Mouse (Mus musculus) small intestine, adult 2 months (tissue): ENCODE data around the gene Arhgef33. TPM values are rescaled to one million over a fixed set of nuclear protein-coding genes. Genes with fewer than 3 reads are reported as not detected.

Experiments used
- H3K27ac ChIP-seq: fragments of 200-500 bp; 2 replicates; pipeline ENCODE4 v1.5.1; 2012; ENCODE audit warnings: low read depth, low read length, control low read depth, inconsistent platforms; ENCODE audit not compliant: insufficient read depth
- H3K27me3 ChIP-seq: fragments of 200-500 bp; 2 replicates; pipeline ENCODE4 v1.6.1; 2012; ENCODE audit warnings: mild to moderate bottlenecking, moderate library complexity, low read length, inconsistent platforms; ENCODE audit not compliant: control insufficient read depth, insufficient read depth
- H3K36me3 ChIP-seq: fragments of 200-500 bp; 2 replicates; pipeline ENCODE4 v1.6.1; 2012; ENCODE audit warnings: mild to moderate bottlenecking, low read length, control low read depth, inconsistent platforms; ENCODE audit not compliant: control insufficient read depth, insufficient read depth
- H3K4me1 ChIP-seq: fragments of 200-500 bp; 2 replicates; pipeline ENCODE4 v1.6.1; 2012; ENCODE audit warnings: low read length, inconsistent platforms, mixed read lengths; ENCODE audit not compliant: control insufficient read depth, insufficient read depth, insufficient read length
- H3K4me3 ChIP-seq: fragments of 200-500 bp; 2 replicates; pipeline ENCODE4 v1.5.1; 2012; ENCODE audit warnings: low read depth, mild to moderate bottlenecking, control low read depth, inconsistent platforms, low read length, moderate library complexity
- CTCF ChIP-seq: fragments of 200-500 bp; IDR thresholded peaks from 2 replicates; pipeline ENCODE4 v1.5.1; 2012; ENCODE audit warnings: low read depth, mild to moderate bottlenecking, control low read depth, inconsistent platforms, low read length, moderate library complexity, mixed read lengths; ENCODE audit not compliant: insufficient replicate concordance, insufficient read length; ENCODE audit errors: extremely low read depth
- POLR2A ChIP-seq: fragments of 200-500 bp; IDR thresholded peaks from 2 replicates; pipeline ENCODE4 v1.6.1; 2012; ENCODE audit warnings: low read depth, mild to moderate bottlenecking, control low read depth, inconsistent platforms, low read length, moderate library complexity
- WGBS: fragments of 180-500 bp; shearing (Covaris S2); methylation state at CpG from one replicate; pipeline ENCODE4 v1.1.7; 2018; 5-methylcytosine and 5-hydroxymethylcytosine counted together
- polyA plus RNA-seq: library from polyadenylated mRNA; depleted of rRNA; stranded (reverse); fragments of >200 nt; gene quantifications from 2 replicates; pipeline ENCODE4 v1.2.3, GENCODE M21; 2012; rRNA removed

Arhgef33 gene
- polyA plus RNA-seq, 1 experiment = 0.28 TPM

DNA sequence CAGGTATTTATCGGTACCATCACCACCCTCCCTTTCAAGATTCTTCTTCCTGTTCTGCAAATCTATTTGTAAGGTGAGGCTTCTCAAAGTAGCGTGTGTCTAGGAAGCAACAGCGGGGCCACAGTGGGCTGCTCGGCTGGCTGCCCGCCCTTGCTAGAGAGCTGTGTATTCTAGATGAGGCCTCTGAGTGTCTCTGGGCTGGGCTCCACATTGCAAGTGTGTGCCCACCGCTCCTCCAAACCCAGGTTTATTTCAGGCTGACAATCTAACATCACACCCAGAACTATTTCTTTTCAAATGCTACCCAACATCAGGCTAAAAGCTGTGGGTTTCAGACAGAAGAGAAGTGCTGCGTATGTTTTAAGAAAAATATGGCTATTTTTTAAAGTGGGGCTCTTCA is 119.0 kb downstream of the Arhgef33 start:
- TF ChIP-seq POLR2A (no peak), CTCF (no peak)
- 90% methylated on average over 7 of the region's 7 CpGs for WGBS
- no peaks in the 10 kb centered on the region for H3K27me3 ChIP-seq
- H3K36me3 ChIP-seq = peaks cover 15% of the 10 kb centered on the region
- no peaks in the 10 kb centered on the region for H3K4me1 ChIP-seq
- H3K4me3 ChIP-seq = no peak overlapping the region
- no peak overlapping the region for H3K27ac ChIP-seq

DNA sequence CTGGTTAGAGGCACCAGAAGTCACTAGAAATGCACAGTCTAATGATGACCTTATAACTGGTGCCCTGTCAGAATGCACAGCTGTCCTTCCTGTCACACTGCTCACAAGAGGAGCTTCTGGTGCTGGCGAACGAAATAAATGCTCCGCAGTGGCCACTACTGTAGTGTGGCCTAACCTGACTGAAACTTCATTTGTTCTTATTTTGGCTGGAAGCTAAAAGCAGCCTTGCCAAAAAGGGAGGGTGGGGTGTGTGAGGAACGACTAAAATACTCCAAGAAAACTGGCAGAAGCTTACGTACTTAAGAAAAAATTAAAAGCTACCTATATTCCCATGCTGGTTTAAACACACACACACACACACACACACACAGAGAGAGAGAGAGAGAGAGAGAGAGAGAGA is 119.7 kb downstream of the Arhgef33 start:
- 87% methylated on average over 5 of the region's 5 CpGs for WGBS
- Histone ChIP-seq H3K4me1 (no peaks in the 10 kb centered on the region), H3K4me3 (no peak overlapping the region), H3K27me3 (no peaks in the 10 kb centered on the region), H3K36me3 (peaks cover 17% of the 10 kb centered on the region), H3K27ac (no peak overlapping the region)
- TF ChIP-seq POLR2A (no peak), CTCF (no peak)

DNA sequence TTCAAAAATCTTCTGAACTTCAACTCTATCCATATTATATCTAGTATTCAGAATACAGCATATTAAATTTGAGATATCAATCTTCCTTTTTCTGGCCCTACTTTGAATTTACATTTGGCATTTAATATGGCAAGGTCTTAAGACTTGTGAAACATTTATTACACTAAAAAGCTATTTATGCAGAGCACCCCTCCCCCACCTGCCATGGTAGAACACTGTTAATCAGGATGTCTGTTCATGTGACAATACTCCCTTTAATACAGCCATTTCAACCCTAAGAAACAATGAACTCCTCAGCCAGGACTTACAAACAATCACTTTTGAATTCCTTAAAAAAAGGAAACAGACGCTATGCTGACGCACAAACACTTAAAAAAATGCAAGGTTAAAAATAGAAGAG is 120.8 kb downstream of the Arhgef33 start:
- Histone ChIP-seq H3K27me3 (no peaks in the 10 kb centered on the region), H3K36me3 (peaks cover 14% of the 10 kb centered on the region), H3K4me3 (no peak overlapping the region), H3K4me1 (no peaks in the 10 kb centered on the region), H3K27ac (no peak overlapping the region)
- WGBS = 83% methylated on average over 2 of the region's 2 CpGs
- TF ChIP-seq CTCF (no peak), POLR2A (no peak)

DNA sequence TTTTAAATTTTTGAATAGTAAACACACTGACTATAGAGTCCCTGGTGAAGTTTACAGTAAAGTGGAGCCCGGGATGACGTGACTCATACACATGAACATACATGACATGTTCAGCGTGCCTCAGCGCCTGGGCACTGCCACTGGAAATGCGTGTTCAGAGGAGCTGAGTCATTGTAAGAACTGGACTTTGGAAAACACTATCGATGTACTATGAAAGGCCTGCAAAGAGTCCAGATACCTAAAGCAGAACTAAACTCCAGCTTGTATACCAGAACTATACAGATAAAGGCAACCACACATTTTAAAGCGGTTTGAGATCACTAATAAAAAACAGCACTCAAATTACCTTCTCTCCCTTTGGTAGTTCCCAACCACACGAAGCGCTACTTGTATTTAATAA is 124.8 kb downstream of the Arhgef33 start:
- no peak overlapping the region for H3K27ac ChIP-seq
- TF ChIP-seq CTCF (no peak), POLR2A (no peak)
- H3K4me3 ChIP-seq = no peak overlapping the region
- no peaks in the 10 kb centered on the region for H3K4me1 ChIP-seq
- H3K27me3 ChIP-seq = no peaks in the 10 kb centered on the region
- WGBS = 85% methylated on average over 9 of the region's 9 CpGs
- H3K36me3 ChIP-seq = peaks cover 22% of the 10 kb centered on the region

DNA sequence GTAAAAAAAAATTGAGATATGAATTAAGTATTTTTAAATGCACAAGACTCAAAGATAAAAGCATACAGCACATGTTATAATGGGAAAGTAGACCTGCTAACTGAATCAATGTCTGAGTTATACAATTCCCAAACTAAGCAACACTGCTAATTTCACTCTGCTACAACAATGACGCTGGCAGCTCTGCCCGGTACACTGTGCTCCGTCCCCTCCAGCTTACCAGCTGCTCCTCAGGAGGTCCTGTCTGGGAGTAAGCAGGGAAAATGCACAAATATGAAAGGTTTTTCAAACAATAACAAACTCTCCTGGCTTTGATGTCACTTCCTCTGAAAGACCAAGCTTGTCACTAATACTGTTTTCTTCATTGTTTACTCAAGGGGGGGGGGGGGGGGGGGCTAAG is 127.2 kb downstream of the Arhgef33 start:
- H3K36me3 ChIP-seq = peaks cover 26% of the 10 kb centered on the region

DNA sequence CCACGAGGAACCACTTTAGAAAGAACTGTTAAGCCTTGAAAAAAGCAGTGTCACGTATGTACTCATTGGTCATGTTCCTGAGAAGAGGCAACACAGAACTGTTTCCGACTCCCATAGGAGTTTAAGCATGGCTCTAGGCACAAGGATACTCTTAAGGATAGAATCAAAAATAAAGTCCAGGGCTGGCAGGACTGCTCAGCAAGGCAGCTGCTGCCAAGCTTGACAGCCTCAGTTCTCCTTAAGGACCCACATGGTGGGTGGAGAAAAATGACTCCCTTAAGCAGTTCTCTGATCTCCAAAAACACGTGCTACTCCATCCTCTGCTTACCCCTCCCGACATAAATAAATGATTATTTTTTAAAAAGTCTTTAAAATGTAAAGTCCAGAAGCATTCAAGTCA is 128.5 kb downstream of the Arhgef33 start:
- H3K4me1 ChIP-seq = no peaks in the 10 kb centered on the region
- 89% methylated on average over 5 of the region's 5 CpGs for WGBS
- no peak overlapping the region for H3K27ac ChIP-seq
- H3K27me3 ChIP-seq = no peaks in the 10 kb centered on the region
- peaks cover 30% of the 10 kb centered on the region for H3K36me3 ChIP-seq
- H3K4me3 ChIP-seq = no peak overlapping the region
- no peak for TF ChIP-seq CTCF
- TF ChIP-seq POLR2A = no peak

More for the DNA sequence above, 127.2 kb downstream of the Arhgef33 start:
- 84% methylated on average over 3 of the region's 3 CpGs for WGBS
- Histone ChIP-seq H3K4me3 (no peak overlapping the region), H3K4me1 (no peaks in the 10 kb centered on the region), H3K27me3 (no peaks in the 10 kb centered on the region), H3K27ac (no peak overlapping the region)
- TF ChIP-seq CTCF (no peak), POLR2A (no peak)

DNA sequence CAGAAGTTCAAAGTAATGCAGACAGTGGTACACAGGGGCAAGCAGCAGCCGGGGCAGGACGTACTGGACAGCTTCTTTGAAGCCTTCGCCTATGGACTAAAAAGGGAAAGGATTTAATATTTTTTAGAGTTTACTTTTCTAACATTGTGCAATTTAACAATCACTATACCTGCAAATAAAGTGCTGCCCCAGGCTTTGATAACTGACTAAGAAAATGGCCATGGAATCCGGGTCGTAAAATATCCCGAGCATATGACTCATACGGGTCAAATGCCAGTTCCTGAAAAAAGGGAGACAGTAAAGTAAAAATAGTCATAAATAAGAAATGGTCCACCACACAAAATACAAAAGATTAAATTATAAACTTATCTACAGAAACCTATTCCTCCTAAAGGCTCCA is 138.2 kb downstream of the Arhgef33 start:
- WGBS = 59% methylated on average over 7 of the region's 7 CpGs
- no peak overlapping the region for H3K4me3 ChIP-seq
- H3K27ac ChIP-seq = no peak overlapping the region
- peaks cover 44% of the 10 kb centered on the region for H3K36me3 ChIP-seq
- no peak for TF ChIP-seq CTCF
- TF ChIP-seq POLR2A = no peak
- no peaks in the 10 kb centered on the region for H3K4me1 ChIP-seq
- no peaks in the 10 kb centered on the region for H3K27me3 ChIP-seq

DNA sequence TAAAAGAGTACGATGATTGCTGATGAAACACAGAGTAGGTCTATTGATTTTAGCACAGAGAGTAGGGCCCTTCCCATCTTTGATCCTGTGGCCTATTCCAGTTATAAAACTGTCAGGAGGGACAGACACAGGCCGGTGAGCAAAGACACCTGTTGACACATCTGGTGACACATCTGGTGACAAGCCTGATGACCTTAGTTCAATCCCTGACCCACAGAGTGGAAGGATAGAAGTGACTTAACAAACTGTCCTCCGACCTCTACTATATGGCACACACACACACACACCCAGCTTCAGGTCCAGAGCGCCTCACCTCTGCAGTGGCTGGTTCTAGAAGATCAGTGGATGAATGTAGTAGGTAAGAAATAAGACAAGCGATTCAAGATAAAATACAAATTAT is 139.3 kb downstream of the Arhgef33 start:
- no peak overlapping the region for H3K4me3 ChIP-seq
- H3K4me1 ChIP-seq = no peaks in the 10 kb centered on the region
- no peak for TF ChIP-seq CTCF
- no peak for TF ChIP-seq POLR2A
- WGBS = 82% methylated on average over 5 of the region's 5 CpGs
- no peaks in the 10 kb centered on the region for H3K27me3 ChIP-seq
- peaks cover 45% of the 10 kb centered on the region for H3K36me3 ChIP-seq
- H3K27ac ChIP-seq = no peak overlapping the region

Other genes starting within 250 kb of the Arhgef33 start
- gene Hnrnpll, start 245.1 kb upstream of the Arhgef33 start, polyA plus RNA-seq = 4.9 and 10.7 TPM in 2 replicates
- 24.1 and 67.4 TPM in 2 replicates for gene Galm, start 179.9 kb upstream of the Arhgef33 start, polyA plus RNA-seq
- 8.1 and 16.2 TPM in 2 replicates for gene Srsf7, start 100.1 kb upstream of the Arhgef33 start, polyA plus RNA-seq
- not detected in 2 replicates for gene Ttc39d, start 99.9 kb upstream of the Arhgef33 start, polyA plus RNA-seq
- 0.62 and 1.2 TPM in 2 replicates for gene Gemin6, start 83.0 kb upstream of the Arhgef33 start, polyA plus RNA-seq
- gene Morn2, start 17.2 kb upstream of the Arhgef33 start, polyA plus RNA-seq = 0.66 and 0.72 TPM in 2 replicates
- gene Dhx57, start 16.9 kb upstream of the Arhgef33 start, polyA plus RNA-seq = 2.1 and 4.6 TPM in 2 replicates
- 0.87 TPM in 1 of 2 replicates, not detected in the other for gene Gm10190, start 66.1 kb downstream of the Arhgef33 start, polyA plus RNA-seq
- 0.81 and 2.1 TPM in 2 replicates for gene Sos1, start 173.0 kb downstream of the Arhgef33 start, polyA plus RNA-seq